Mouse (Mus musculus) thymus, adult 2 months (tissue): ENCODE data around the gene Sec24c.

Source experiments
- CTCF ChIP-seq: fragments of 200-500 bp; IDR thresholded peaks from 2 replicates; pipeline ENCODE4 v1.5.1; 2012; ENCODE audit warnings: mild to moderate bottlenecking, control low read depth, low read length, moderate library complexity, borderline replicate concordance; ENCODE audit not compliant: control insufficient read depth, poor library complexity, insufficient read depth; ENCODE audit errors: extremely low read depth
- POLR2A ChIP-seq: fragments of 200-500 bp; IDR thresholded peaks from 2 replicates; pipeline ENCODE4 v1.6.1; 2012; ENCODE audit warnings: mild to moderate bottlenecking, low read length, control low read depth, moderate library complexity; ENCODE audit not compliant: control insufficient read depth, poor library complexity, insufficient read depth; ENCODE audit errors: extremely low read depth

- TF ChIP-seq CTCF (no peak), POLR2A (no peak)
Observed at GRCm38 (mm10) chr14:20708239-20708638, 34.1 kb downstream of the Sec24c start.
